Mouse (Mus musculus) bone marrow macrophage, adult 2 months (primary cell): Measurements from ENCODE around the gene Olfr832.

Source experiments
- CTCF ChIP-seq: IDR thresholded peaks from 2 replicates; pipeline ENCODE4 v1.5.1; 2012; ENCODE audit warnings: low read depth, mild to moderate bottlenecking, low read length, moderate library complexity
- POLR2A ChIP-seq: IDR thresholded peaks from 2 replicates; pipeline ENCODE4 v1.6.1; 2012; ENCODE audit warnings: mild to moderate bottlenecking, low read depth, low read length, borderline replicate concordance

DNA sequence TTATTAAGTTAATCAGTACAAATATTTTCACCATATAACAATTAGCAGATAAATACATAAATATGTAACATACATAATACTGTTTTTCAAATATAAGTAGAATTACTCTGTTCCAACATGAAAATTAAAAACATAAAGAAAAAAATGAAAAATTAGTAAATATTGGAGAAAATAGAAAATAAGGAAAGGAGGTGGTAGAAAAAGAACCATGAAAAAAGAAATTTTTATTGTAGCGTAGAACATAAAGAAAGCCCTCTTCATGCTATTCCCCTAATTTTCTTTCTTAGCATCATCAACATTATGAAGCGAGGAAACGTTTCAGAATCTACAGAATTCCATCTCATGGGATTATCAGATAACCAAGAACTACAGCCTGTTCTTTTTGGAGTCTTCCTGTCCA, 50.8 kb downstream of the Olfr832 start, which contains the start of gene Olfr834:
- TF ChIP-seq POLR2A = no peak
- no peak for TF ChIP-seq CTCF
